Mouse (Mus musculus): ENCODE measurements around the gene Nhlh1. TPM values are rescaled to one million over a fixed set of nuclear protein-coding genes. Genes with fewer than 3 reads are reported as not detected.

Gene Nhlh1
- under 1 TPM; 0.14 to 0.70 (median 0.24) TPM for total RNA-seq (2022)

DNA sequence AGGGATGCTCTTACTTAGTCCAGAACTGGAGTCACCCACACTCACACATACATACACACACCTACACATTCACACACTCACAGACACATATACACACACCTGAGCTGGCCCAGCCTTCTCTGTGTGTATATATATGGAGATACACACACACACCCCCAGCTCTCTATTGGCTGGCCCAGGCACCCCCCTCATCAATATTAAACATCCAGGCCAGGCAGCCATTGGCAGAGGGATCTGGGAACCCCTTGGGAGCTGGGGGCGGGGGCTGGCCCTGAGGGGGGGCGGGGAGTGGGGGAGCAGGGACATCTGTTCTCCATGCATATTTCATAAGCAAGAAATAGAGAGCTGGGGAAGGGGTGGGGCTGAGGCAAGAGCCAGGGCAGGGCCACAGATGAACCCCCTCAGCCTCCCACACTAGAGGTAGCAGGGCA is at the start of gene Nhlh1:
Gene Nhlh1 (minus strand): TSS at position 83 of the 431 bp plus-strand sequence.
- DNase-seq (ENCODE audit: low spot score in 2 of 2): peak in 1 of 2 experiments; percentile 60

DNA sequence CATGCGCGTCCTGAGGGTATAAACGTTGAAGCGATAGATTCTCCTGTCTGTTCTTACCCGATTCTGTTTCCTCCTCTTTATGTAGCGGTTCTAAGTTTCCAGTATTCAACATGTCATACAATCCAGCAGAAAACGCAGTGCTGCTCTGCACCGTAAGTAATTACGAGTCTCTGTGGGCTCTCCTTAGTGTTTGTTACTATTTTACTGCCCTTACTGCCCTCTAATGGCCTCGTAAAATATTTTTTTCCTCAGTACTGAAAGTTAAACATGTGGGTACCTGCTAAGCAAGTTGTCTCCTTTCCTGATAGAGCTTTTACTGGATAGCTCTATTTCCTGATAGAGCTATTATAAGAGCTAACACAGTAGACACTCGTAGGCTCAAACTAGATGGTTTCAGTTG is 47.7 kb upstream of the Nhlh1 start:
- DNase-seq (ENCODE audit: low spot score in 2 of 2): no peak

DNA sequence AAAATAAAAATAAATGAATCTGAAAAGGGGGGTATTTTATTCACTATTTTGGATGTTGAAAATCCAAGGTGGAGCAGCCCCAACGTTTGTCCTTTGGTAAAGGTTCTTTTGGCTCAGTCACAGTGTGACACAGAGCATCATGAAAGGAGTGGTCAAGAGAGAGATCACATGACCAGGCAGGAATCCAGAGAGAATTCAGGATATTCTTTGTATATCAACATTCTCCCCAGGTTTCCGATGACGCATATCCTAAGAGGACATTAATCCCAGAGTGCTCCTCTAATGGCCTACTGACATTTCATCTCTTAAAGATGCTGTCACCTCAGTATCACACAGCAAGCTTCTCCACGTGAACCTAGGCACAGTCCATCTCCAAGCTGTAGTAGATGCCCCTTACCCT is 46.2 kb upstream of the Nhlh1 start:
- DNase-seq (ENCODE audit: low spot score in 2 of 2): no peak

DNA sequence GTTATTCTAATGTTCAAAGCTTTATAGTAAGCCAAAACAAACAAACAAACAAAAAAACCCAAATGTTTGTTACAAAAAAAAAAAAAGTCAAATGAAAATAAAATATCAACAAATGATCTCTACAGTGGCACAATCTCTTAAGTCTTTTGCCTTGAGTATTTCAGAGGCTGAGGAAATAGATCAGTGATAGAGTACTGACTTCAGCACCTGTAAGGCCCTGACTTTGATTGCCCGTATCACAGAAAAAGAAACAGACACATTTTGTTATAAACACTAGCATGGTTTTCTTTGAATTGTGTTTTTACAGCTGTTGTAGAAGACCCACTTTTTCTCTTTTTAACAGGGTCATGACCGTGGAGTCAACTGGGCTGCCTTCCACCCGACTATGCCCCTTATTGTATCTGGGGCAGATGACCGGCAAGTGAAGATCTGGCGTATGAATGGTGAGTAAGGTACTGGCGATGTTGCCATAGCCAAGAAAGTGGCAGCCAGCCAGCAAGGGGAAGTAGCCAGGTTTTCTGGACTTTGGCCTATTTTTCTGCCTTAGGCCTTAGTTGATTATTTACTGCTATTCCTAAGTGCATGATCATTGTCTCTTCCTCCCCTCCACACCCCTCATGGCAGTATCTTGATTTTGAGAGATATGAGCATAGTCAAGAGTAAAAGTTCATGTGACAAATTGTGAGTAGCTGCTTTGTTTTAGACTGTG is 42.1 kb upstream of the Nhlh1 start:
- DNase-seq (ENCODE audit: low spot score in 2 of 2): no peak

DNA sequence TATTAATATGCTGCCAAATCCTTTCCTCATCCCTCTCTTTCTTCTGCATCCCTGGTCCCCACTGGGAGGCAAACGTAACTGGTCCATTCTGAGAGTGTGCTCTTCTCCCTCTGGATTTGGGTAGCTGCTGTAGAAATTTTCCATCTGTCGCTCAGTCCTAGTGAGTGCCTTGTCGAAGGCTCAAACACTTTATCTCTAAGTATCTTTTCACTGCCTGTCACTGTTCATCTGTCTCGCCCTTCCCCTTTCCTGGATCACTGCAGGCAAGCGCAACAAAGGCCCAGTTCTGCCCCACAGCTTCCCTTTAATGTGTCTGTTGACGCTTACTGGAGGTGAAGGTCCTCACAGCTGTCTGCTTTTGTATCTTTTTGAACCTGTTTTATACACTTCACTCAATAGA is 37.8 kb upstream of the Nhlh1 start:
- DNase-seq (ENCODE audit: low spot score in 2 of 2): no peak

DNA sequence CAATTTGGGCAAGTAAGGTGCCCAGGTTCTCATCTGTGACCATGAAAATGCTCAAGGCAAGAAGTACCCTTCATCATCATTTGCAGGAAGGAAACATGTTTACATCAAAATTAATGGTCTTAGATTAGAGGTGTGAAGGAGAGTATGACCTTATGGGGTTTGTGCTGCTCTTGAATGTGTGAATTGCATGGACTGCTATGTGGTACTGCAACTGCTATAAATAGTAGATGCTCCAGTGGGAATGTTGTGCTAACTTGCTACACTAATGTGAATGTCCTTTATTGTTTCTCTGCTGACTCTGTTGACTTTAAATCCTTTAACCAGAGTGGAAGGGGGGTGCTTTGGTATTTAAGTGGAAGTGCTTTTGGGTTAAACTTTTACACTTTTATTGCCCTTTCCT is 36.9 kb upstream of the Nhlh1 start:
- no peak for DNase-seq (ENCODE audit: low spot score in 2 of 2)

DNA sequence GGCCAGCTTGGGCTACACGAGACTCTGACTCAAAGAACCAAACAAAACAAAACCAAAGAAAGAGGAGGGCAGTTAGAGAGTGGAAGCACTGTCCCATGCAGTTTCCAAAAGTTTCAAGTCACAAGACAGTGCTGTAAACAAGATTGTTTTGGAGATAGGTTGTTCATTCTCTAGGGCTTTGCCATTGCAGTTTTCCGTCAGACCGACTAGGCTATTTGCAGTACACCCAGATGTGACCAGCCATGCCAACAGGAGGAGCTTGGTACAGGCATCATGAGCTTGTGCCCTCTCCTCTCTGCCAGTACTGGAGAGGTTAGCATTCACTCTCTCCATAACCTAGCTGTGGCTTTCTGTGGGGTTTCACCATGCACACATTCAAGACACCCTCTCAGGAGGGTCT is 36.1 kb upstream of the Nhlh1 start:
- DNase-seq (ENCODE audit: low spot score in 2 of 2): no peak

DNA sequence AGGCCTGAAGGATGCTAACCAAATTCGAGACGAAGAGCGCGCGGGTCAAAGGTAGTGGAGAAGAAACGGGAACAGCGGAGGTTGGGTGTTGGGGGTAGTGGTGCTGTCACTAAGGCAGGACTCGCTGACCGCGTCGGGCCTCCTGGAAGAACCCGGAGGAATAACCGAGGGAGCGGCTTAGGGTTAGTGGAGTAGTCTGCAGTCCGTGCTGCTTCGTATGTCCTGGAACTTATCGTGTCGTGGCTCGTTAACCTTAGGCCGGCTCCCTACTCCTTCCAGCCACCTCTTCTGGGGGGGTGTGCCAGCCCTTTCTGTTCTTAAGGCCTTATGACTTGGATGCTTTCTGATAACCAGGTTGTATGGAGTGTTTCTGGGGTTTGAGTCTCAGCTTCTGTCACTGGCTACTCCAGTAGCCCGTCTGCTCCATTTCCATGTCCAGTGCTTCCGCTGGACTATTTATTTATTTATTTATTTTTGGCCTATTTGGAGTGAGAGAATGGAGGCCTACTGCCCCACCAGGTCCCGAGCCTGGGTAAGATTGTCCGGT is 25.6 kb upstream of the Nhlh1 start:
- no peak for DNase-seq (ENCODE audit: low spot score in 2 of 2)

DNA sequence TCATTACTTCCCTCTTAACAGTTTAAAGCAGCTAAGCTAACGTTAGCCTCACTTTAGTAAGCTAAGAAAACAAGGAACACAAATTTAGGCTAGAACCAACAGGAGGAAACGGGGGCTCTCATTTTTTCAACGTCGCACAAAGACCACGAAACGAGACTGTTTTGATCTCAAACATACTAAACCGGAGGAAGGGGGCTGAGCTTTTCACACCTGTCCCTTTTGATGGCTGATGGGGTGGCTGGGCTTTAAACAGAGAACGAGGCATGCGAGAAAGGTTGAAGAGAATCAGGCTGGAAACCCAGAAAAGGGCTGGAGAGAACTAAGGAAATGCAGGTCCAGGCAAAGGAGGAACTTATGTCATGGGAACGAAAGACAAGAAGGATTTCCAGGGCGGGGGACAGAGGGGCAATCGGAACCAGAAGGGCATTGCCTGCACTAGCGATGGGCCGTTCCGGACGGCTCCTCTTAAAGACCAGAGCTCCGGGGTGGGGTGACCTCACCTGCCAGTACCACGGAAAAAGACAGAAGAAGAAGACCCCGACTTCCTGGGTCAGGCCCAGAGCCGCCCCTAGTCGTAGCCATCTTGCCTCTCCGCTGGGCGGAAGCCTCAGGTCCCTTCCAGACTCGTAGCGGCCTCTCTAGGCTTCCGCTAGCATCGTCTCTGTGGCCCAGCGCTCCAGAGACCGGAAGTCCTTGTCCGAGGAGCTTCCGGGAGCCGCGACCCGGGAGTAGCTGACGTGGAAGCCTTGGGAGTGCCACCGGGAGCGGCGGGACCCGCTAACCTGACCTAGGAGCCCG is 24.9 kb upstream of the Nhlh1 start, which contains the start of the genes Copa and Ncstn:
Gene Copa (plus strand): TSS at position 429 of the 798 bp plus-strand sequence.
Gene Ncstn (minus strand): TSS at position 695 of the 798 bp plus-strand sequence.
- DNase-seq (ENCODE audit: low spot score in 2 of 2): peak; percentile 82 to 91

DNA sequence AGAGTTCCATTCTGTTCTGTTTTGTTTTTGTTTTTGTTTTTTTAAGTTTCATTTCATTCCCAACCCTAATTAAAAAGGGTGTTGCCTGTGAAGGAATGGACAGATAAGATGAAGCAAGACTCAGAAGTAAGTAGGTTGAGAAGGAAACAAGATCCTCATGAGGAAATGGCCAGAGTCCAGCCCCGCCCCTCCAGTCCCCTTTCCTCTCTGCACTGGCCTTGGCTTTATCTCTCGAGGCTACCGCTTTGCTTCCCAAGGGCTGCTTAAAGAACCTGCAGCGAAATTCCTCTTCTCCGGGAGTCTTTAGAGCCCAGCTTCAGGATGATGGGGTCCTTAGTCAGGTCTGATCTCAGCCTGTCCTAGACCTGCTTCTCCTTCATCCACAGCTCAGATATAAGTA is 20.6 kb upstream of the Nhlh1 start:
- no peak for DNase-seq (ENCODE audit: low spot score in 2 of 2)

DNA sequence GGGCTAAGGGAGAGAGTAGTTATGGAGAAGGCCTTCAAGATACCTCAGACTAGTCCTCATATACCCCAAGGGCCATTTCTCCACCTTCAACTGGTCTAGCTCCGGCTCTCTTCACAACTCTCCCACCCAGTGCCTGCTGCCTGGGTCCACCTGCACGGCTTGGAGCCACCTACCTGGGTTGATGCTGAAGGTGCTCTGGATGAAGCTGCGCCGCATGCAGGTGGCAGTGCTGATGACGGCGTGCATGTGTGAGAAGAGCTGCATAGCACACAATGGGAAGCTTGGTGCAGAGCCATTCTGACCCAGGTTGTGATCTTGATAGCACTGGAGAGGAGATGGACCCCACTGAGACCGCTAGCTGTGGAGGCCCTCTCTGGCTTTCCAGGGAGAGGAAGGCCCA is 15.2 kb upstream of the Nhlh1 start:
- no peak for DNase-seq (ENCODE audit: low spot score in 2 of 2)

DNA sequence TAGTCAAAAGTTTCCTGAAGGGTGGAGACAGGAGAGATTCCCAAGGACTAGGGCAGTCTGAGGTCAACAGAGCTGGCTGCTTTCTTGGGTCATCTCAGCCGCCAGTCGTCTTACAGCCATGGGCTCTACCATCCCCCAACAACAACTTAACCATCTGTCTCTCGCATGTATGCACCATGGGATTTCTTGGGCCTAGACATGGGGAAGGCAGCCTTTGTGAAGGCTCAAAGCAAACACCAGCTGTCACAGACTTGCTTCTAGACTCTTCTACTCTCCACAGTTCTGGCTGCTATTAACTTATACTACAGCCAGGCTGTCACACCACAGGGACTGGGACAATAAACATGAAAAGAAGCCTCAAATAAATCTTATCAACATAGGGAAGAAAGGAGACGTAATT is 14.2 kb upstream of the Nhlh1 start:
- no peak for DNase-seq (ENCODE audit: low spot score in 2 of 2)

DNA sequence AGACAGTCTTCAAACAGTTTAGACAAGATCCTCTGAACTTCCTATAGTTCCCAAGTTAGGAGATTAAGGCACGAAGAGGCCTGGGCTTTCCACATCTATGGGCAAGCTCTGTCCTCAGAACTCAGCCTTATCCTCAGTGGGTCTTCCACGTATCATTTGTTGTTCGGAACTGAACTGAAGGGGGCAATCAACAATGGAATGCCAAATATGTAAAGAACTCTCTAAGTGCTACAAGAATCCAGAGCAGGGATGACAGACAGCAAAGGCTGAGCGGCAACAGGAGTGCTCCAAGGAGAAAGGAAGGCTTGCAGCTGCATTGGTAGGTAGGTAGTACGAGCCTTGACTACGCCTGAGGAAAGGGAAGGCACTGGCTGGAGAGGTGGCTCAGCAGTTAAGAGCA is 12.9 kb upstream of the Nhlh1 start:
- no peak for DNase-seq (ENCODE audit: low spot score in 2 of 2)

DNA sequence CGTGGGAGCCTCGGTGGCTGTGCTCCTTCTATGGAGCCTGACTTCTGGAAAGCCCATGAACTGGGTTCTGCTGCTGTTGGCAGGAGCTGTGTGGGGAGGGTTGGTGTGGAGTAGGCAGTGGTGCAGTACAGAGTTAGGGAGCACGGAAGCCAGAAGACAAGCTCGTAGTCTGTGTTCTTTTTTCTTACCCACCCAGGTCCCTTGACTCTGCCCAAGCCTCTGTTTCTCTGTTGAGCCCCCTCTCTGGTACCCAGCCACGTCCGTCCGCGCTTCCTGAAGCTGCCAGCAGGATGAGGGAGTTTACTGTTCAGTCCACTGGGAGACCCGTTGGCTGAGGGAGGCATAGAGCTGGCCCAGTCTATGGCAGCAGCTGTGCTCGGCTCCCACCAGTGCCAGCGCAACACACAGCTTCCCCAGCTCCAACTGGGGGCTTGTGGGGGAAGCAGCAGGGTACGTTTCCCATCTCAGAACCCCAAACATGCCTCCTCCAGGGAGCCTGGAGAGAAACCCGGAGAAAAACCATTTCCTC is 7.3 kb upstream of the Nhlh1 start:
- DNase-seq (ENCODE audit: low spot score in 2 of 2): no peak

DNA sequence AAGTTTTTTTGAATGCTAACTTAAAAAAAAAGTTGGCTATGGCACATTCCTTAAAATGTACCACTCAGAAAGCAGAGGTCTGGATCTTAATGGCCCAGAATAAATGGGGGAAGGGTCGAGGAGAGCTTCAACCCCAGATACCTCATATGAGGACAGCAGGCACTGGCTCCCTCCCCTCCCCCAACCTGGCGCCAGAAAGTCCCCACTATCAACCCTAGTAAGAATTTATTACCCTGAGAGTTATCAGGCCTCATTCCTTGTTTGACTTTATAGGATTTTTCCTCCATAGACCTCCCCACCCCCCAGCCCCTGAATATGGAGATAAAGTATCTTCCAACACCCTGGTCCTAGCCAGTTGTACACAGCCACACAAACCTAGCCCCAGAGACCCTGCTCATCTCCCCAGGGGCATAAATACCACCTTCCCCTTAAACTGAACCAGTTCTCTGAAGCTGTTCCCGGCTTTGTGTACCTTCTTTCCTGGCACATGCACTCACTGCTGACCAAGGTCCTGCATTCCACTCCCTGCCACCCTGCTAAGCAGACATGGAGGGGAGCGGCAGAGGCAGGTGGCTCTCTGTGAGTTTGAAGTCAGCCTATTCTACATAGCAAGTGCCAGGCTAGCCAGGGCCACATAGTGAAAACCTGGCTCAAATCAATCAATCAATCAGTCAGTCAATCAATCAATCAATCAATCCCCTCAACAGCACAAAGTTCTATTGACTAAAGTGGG is 6.1 kb upstream of the Nhlh1 start:
- DNase-seq (ENCODE audit: low spot score in 2 of 2): no peak

DNA sequence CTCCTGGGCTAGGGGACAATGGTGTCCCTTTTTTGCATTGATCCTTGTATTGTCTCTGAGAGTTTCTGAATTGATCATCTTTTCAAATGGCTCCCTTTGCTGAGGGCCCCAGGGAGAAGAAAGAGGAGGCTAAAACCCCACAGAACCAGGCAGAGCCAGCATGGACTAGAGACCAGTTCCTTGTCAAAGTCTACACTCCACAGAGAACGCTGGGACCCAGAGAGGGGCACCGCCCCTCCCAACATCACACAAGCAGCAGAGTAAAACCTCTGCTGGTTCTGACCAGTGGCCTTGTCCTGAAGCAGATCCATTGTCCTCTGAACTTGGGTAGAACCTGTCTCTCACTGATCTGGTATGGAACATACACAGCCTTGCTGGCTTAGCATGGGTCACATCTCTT is 4.7 kb upstream of the Nhlh1 start:
- DNase-seq (ENCODE audit: low spot score in 2 of 2): no peak

DNA sequence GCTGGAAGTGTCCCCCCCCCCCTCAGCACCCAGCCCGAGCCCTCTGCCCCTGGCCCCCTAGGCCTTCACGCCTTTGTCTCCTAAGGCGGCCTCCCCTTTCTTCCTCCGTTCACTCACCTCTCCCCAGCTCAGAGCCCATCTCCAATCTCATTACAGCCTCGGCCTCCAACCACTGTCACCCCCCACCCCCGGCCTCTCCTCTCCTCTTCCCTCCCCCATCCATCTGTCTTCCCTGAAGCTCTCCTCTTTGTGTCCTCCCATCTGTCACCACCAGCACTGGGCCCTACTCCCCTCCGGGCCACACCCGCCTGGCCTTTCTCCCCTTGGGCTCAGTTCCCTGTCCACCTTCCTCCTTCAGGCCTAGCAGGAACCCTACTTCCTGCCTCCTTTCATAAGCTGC is 3.8 kb upstream of the Nhlh1 start:
- no peak for DNase-seq (ENCODE audit: low spot score in 2 of 2)

DNA sequence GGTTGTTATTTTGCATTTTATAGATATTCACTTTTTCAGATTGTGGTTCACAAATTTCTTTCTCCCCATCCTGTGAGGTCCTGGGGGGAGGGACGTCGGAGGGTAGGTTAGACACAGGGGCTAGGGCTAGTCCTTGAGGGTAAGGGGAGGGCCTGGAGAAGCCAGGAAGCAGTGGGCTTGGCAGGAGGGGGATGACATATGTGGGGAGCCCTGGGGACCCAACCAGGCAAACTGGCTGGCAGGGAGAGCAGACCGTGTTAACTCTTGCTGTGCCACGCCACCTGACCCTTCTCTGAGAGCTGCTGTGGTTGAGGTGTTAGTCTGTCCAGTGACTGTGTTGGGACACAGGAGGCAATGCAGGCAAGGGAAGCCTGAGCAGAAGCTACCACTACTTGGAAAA is 3.3 kb upstream of the Nhlh1 start:
- no peak for DNase-seq (ENCODE audit: low spot score in 2 of 2)

DNA sequence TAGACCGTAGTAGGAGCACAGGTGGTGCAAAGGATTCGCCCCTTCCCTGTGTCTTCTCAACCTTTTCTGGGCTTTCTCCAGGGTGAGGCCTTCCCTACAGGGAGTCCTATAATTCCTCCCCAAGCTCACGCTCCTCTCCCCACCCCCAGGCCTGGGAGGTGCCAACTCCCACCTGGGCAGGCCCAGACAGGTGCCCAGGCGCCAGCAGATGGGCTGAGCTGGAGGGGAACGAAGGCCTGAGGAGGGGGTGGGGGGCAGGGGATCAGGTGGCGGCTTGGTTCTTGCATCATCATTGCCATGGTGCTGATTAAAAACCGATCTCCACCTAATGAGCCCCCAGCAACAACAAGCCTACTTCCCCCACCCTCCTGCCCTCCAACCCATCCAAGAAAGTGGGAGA is 1.5 kb upstream of the Nhlh1 start:
- DNase-seq (ENCODE audit: low spot score in 2 of 2): no peak

DNA sequence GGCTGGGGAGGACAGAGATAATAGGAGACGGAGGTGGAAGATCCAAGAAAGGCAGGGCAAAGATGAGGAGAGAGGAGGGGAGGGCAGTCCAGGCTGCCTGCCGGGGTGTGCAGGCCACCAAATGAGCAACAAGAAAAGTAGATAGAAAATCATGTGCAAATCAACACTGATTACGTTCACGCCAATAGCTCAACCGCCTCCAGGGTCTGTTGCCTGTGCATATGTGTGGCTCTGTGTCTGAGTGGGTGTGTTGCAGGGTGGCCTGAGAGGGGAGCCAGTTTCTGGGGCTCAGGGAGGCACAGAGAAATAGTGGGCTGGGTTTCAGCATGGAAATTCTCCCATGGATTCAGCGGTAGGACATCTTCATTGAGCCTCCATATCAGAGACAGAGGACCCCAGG is 948 bp upstream of the Nhlh1 start:
- no peak for DNase-seq (ENCODE audit: low spot score in 2 of 2)

DNA sequence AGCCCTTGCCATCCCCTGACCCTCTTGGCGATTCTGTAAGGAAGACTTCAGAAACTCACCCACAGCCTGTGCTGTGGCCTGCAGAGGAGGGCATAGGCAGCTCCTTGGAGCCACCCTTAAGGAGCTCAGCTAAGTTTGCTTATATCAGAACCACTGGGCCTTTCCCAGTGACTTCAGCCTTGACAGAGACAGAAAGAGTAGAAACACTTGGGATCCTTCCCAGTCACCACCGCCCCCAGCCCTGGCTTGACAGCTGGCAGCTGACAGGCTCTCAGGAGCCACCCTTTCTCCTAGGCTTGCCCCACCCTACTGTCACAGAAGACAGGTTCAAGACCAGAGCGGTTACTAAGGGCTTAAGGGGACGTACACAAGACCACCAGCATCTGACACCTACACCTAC is 1.1 kb downstream of the Nhlh1 start:
- no peak for DNase-seq (ENCODE audit: low spot score in 2 of 2)
